Mouse (Mus musculus): ENCODE results near the gene Rps21.

- TF ChIP-seq POLR2A (IDR thresholded peaks at IDR 0.05; ENCODE audit: insufficient read depth, low read length) = no peak
- TF ChIP-seq CTCF (IDR thresholded peaks at IDR 0.05; ENCODE audit: low read depth, low read length) = no peak
- TF ChIP-seq EP300 (IDR thresholded peaks at IDR 0.05; ENCODE audit: insufficient read depth, low read depth, low read length) = no peak
Measured at GRCm38 (mm10) chr2:180218677-180219076, 38.5 kb upstream of the Rps21 start.
